Mouse (Mus musculus): ENCODE results near the gene 1700030J22Rik. TPM values are rescaled to one million over a fixed set of nuclear protein-coding genes. Genes with fewer than 3 reads are reported as not detected.

1700030J22Rik gene
- polyA plus RNA-seq (2017; shearing (Covaris generic)) = 0.18 TPM

DNA sequence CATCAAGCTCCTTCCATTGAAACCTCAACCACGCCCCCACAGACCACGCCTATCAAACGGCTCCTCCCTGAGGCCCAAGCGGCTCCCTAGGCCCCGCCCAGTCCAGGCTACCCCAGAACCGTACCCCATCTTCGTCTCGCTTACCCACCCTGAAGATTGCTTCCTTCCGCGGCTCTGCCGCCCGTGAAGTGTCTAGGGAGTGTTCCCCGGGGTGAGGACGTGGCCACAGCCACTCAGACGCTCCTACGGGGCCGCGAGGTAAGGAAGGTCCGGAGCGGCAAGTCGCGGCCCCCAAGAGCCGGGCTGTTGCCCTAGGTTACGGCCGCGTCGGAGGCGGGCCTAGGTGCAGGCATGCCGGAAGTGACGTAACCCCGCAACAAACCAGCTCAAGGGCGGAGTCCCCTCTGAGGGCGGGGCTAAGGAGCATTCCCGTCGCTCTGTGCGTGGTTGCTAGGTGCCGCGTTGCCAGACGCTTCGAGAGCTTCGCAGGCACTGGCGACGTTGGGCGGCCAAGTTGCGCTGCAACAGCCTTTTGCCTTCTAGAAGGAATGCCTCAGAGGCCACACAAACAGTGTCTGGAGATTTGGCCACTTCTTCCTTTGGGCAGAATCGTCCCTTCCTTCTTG lies at the start of gene 1700030J22Rik:
1700030J22Rik (minus strand) TSS at position 329 of the 626 bp plus-strand sequence.

DNA sequence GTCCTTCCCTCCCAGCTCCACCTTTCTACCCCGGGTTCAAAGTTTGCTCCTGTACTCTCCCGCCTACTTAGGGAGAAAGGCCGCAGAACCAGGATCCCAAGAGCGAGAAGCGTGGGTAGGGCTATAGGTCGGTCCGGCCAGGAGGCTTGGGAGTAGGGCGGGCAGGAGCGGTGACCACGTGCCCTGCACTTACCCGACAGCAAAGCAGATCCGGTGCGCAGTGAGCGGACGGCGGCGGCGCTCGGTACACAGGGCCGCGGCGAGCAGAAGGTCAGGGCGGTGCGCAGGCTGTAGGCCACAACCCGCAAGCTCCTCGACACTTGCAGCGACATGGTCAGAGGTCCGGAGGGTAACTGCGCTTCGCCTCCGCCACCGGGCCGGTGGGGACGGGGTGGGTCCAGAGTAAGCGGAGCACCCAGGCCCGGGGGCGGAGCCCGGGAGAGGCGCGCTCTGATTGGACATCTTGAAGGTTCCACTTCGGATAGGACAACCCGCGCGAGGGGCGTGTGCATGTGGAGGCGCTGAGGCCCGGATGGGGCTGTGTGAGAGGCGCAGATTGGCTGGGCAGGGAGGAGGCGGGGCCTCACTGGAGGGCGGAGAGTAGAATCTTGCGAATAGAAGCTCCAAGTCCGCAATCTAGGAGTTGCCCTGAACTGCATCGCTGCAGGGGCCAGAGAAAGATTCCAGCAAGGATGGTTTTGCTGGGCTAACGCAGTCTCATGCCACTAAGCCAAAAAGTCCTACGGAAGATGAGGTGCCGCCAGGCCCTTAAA lies 14.5 kb upstream of the 1700030J22Rik start, which contains the start of gene Gcsh:
Gcsh (minus strand) TSS at position 443 of the 773 bp plus-strand sequence.

DNA sequence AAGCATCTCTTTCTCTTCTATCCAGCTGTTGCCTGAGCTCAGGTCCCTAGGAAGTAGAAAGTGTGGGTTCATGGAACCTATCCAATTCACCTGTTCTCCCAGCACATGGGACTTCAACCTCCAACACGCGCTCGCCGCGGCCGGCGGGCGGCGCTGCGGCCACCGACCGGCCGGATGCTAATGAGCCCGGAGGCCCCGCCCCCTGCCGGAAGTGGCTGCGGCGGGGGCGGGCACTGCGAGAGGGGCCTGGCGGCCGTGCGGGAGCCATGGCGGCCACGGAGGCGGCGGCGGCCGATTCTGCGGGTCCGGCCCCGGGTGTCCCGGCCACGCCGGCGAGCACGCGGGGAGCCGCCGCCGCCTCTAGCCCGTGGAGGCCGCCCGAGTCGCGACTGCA lies 35.6 kb downstream of the 1700030J22Rik start, which contains the start of gene Atmin:
Atmin (plus strand) TSS at position 233 of the 394 bp plus-strand sequence.

DNA sequence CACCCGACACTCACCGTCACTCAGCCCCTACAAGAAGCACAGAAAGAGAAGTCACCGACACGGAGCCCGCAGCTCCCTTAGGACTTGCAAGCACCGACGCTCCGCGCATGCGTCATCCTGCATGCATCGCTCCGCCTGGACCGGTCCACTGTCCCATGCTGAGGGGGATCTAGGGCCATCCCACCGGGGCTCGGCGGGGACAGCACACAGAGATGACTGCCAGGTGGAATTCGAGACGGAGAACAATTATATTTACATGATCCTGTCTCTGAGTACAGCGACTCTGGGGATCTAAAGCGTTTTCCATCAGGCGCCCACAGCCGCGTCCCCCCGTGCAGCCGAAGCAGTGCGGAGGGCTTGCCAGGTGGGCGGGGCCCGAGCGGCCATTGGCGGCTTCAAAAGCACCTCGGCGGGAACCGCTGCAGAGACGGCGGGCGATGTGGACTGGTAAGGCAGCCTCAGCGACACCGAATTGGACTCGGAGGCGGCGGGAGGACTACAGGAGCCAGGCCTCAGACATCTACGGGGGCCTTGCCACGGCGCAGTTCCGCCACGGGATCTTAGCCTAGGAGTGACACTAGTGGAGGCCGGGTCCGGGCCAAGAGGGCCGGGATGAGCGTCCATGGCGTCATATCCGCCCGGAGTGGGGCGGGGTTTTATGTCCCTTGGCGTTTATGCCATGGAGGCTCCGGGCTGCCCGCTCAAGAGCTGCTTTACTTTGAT lies 57.3 kb downstream of the 1700030J22Rik start, which contains the start of the genes Cmc2 and Cenpn:
Cmc2 (minus strand) TSS at position 119 of the 723 bp plus-strand sequence.
Cenpn (plus strand) TSS at position 394 of the 723 bp plus-strand sequence.

Other genes with a start within 250 kb of the 1700030J22Rik start
- gene Cdyl2, start 246.0 kb downstream of the 1700030J22Rik start, polyA plus RNA-seq (2017; shearing (Covaris generic)) = 9.9 TPM
- 41.7 TPM for gene Cmc2, start 57.5 kb downstream of the 1700030J22Rik start, polyA plus RNA-seq (2017; shearing (Covaris generic))
- gene Cenpn, start 57.2 kb downstream of the 1700030J22Rik start, polyA plus RNA-seq (2017; shearing (Covaris generic)) = 2.6 TPM
- gene Atmin, start 35.6 kb downstream of the 1700030J22Rik start, polyA plus RNA-seq (2017; shearing (Covaris generic)) = 7.1 TPM
- gene Gcsh, start 14.6 kb upstream of the 1700030J22Rik start, polyA plus RNA-seq (2017; shearing (Covaris generic)) = 29.5 TPM
- 0.54 TPM for gene Pkd1l2, start 103.5 kb upstream of the 1700030J22Rik start, polyA plus RNA-seq (2017; shearing (Covaris generic))
- not detected for gene Bco1, start 116.9 kb upstream of the 1700030J22Rik start, polyA plus RNA-seq (2017; shearing (Covaris generic))
- gene Gan, start 179.2 kb upstream of the 1700030J22Rik start, polyA plus RNA-seq (2017; shearing (Covaris generic)) = 1.0 TPM

Data from activated CD4-positive, CD25-positive, alpha-beta regulatory T cell, adult 9 weeks (primary cell).